Mouse (Mus musculus): ENCODE measurements at regions not wholly inside any gene's neighbourhood (a gene's known extent, or its start where the extent isn't known, plus 50 kb on each side); places are given as distances from the start of the nearest gene placed in this dataset.

DNA sequence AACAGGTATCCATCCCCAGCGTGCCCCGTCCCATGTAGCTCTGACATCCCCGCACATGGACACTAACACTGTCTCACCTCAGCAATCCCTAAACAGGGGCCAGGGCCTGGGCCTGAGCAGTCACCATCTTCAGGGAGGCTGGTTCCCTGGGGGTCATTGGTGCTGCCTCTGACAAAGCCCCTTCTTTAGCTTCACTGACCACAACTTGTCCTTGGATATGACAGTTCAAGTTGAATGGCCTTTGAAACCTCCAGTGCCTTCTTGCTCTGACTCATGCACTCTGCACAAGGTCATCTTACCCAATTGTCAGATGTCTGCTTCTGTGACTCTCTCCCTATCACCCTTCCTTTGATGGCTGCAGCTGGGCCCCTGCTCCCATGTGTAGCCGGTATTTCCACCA is 68.2 kb upstream of the Klf13 start:
- TF ChIP-seq CTCF (IDR thresholded peaks at IDR 0.05; ENCODE audit: borderline replicate concordance, insufficient read depth, low read depth, low read length) = no peak
- TF ChIP-seq POLR2A (IDR thresholded peaks at IDR 0.05; ENCODE audit: borderline replicate concordance, insufficient read depth, low read length) = no peak

Measured in cerebellum, adult 2 months (tissue).